Mouse (Mus musculus): Measurements from ENCODE around the gene Lifr.

Gene Lifr

GRCm38 (mm10) chr15:7090211-7090765 lies at the start of gene Lifr:
Gene Lifr (plus strand): TSS chr15:7090614.
- peak; percentile 72 for DNase-seq (ENCODE audit: low read depth, low spot score)

- no peak for DNase-seq (ENCODE audit: low read depth, low spot score)
These were observed 46.2 kb upstream of the Lifr start for GRCm38 (mm10) chr15:7044081-7044749.

GRCm38 (mm10) chr15:7045056-7045455 lies 45.4 kb upstream of the Lifr start:
- DNase-seq (ENCODE audit: low read depth, low spot score): no peak

GRCm38 (mm10) chr15:7047931-7048330 lies 42.5 kb upstream of the Lifr start:
- DNase-seq (ENCODE audit: low read depth, low spot score): no peak

GRCm38 (mm10) chr15:7048916-7049315 lies 41.5 kb upstream of the Lifr start:
- DNase-seq (ENCODE audit: low read depth, low spot score): no peak

GRCm38 (mm10) chr15:7051666-7052065 lies 38.7 kb upstream of the Lifr start:
- no peak for DNase-seq (ENCODE audit: low read depth, low spot score)

- DNase-seq (ENCODE audit: low read depth, low spot score): no peak
These were observed 38.3 kb upstream of the Lifr start for GRCm38 (mm10) chr15:7052117-7052516.

- DNase-seq (ENCODE audit: low read depth, low spot score): peak; percentile 59
These were observed 33.6 kb upstream of the Lifr start for GRCm38 (mm10) chr15:7056851-7057250.

GRCm38 (mm10) chr15:7060522-7060921 lies 29.9 kb upstream of the Lifr start:
- DNase-seq (ENCODE audit: low read depth, low spot score): no peak

- no peak for DNase-seq (ENCODE audit: low read depth, low spot score)
These were observed 28.3 kb upstream of the Lifr start for GRCm38 (mm10) chr15:7061995-7062697.

- DNase-seq (ENCODE audit: low read depth, low spot score): no peak
These were observed 27.8 kb upstream of the Lifr start for GRCm38 (mm10) chr15:7062698-7063009.

- DNase-seq (ENCODE audit: low read depth, low spot score): no peak
These were observed 26.7 kb upstream of the Lifr start for GRCm38 (mm10) chr15:7063521-7064240.

GRCm38 (mm10) chr15:7064992-7065523 lies 25.4 kb upstream of the Lifr start:
- DNase-seq (ENCODE audit: low read depth, low spot score): no peak

- DNase-seq (ENCODE audit: low read depth, low spot score): no peak
These were observed 24.8 kb upstream of the Lifr start for GRCm38 (mm10) chr15:7065624-7066023.

- no peak for DNase-seq (ENCODE audit: low read depth, low spot score)
These were observed 23.7 kb upstream of the Lifr start for GRCm38 (mm10) chr15:7066752-7067151.

- DNase-seq (ENCODE audit: low read depth, low spot score): no peak
These were observed 21.0 kb upstream of the Lifr start for GRCm38 (mm10) chr15:7069374-7069773.

- no peak for DNase-seq (ENCODE audit: low read depth, low spot score)
These were observed 20.1 kb upstream of the Lifr start for GRCm38 (mm10) chr15:7070199-7070794.

- no peak for DNase-seq (ENCODE audit: low read depth, low spot score)
These were observed 17.1 kb upstream of the Lifr start for GRCm38 (mm10) chr15:7073269-7073668.

- DNase-seq (ENCODE audit: low read depth, low spot score): no peak
These were observed 15.2 kb upstream of the Lifr start for GRCm38 (mm10) chr15:7075185-7075584.

- no peak for DNase-seq (ENCODE audit: low read depth, low spot score)
These were observed 12.1 kb upstream of the Lifr start for GRCm38 (mm10) chr15:7078356-7078755.

GRCm38 (mm10) chr15:7079631-7080337 lies 10.6 kb upstream of the Lifr start:
- DNase-seq (ENCODE audit: low read depth, low spot score): peak; percentile 39
